Mouse (Mus musculus): ENCODE measurements at regions not wholly inside any gene's neighbourhood (a gene's known extent, or its start where the extent isn't known, plus 50 kb on each side); places are given as distances from the start of the nearest gene placed in this dataset.

DNA sequence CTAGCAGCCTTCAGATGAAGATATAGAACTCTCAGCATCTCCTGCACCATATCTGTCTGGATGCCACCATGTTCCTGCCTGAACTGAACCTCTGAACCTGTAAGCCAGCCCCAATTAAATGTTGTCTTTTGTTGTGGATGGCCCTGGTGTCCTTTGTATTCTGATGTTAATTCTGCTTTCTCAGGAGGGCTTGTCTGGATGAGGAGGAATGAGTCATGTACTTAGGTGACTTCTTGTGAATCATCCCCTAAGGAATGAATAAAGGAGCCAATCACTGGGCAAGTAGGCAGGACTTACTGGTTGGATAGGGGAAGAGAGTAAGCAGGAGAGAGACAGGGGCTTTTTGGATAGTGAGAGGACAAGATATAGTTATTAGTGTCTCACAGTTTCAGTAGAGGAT is 70.0 kb downstream of the Tmem270 start:
- TF ChIP-seq POLR2A (IDR thresholded peaks at IDR 0.05; ENCODE audit: low read depth, low read length) (no peak), CTCF (conservative IDR thresholded peaks at IDR 0.05; ENCODE audit: insufficient read depth, insufficient read length, low read depth, low read length) (no peak)
